Mouse (Mus musculus): Measurements from ENCODE around the gene Slc2a6. TPM values are rescaled to one million over a fixed set of nuclear protein-coding genes. Genes with fewer than 3 reads are reported as not detected.

Slc2a6 gene
- total and polyA plus RNA-seq, 3 experiments, result 2.6 to 3.2 TPM; not detected in 1

DNA sequence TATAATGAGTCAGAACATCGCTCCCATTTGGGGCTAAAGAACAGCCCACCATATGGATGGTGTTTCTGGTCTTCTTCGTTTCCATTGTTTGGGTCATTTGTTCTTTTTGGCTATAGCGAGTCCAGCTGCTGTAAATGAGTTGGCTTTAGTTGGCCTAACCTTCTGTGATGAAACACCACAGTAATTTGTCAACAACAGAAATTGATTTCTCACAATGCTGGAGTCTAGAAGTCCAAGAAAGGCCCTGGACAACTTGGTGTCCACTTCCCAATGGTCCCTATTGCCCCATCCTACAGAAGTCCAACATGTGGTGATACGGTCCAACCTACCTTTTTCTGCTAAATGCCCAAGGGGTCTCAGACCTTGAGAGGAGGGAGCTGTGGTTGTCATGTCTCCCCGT lies 43.2 kb downstream of the Slc2a6 start:
- TF ChIP-seq TBP (IDR thresholded peaks at IDR 0.05; ENCODE audit: low read depth, low read length) (no peak), MAFK (IDR thresholded peaks at IDR 0.05; ENCODE audit: borderline replicate concordance, low read depth, low read length) (no peak), EP300 (IDR thresholded peaks at IDR 0.05; ENCODE audit: low read depth in 1 of 2, low read length in 2 of 2) (no peak), NELFE (IDR thresholded peaks at IDR 0.05; ENCODE audit: low read depth, low read length) (no peak), BHLHE40 (IDR thresholded peaks at IDR 0.05; ENCODE audit: borderline replicate concordance, low read depth, low read length) (no peak), GATA1 (IDR thresholded peaks at IDR 0.05; ENCODE audit: low read depth, low read length) (no peak), E2F4 (IDR thresholded peaks at IDR 0.05; ENCODE audit: borderline replicate concordance, low read depth, low read length) (no peak), USF2 (IDR thresholded peaks at IDR 0.05; ENCODE audit: borderline replicate concordance in 1 of 2, insufficient read depth in 1 of 2, low read depth in 1 of 2, low read length in 2 of 2) (no peak), NRF1 (IDR thresholded peaks at IDR 0.05; ENCODE audit: insufficient read depth, low read depth, low read length, poor library complexity, severe bottlenecking) (no peak), UBTF (IDR thresholded peaks at IDR 0.05; ENCODE audit: borderline replicate concordance, insufficient read depth, low read depth, low read length) (no peak), ZMIZ1 (IDR thresholded peaks at IDR 0.05; ENCODE audit: low read depth, low read length) (no peak), CHD2 (IDR thresholded peaks at IDR 0.05; ENCODE audit: low read length) (no peak), SMC3 (IDR thresholded peaks at IDR 0.05; ENCODE audit: low read depth, low read length) (no peak), MAX (IDR thresholded peaks at IDR 0.05; ENCODE audit: low read length) (no peak), CHD1 (IDR thresholded peaks at IDR 0.05; ENCODE audit: low read depth, low read length) (no peak), POLR2A (IDR thresholded peaks at IDR 0.05; ENCODE audit: control insufficient read depth in 1 of 2, insufficient read depth in 1 of 2, low read depth in 1 of 2, low read length in 2 of 2, poor library complexity in 1 of 2) (no peak), ELF1 (IDR thresholded peaks at IDR 0.05; ENCODE audit: low read depth, low read length) (no peak), POLR2AphosphoS2 (IDR thresholded peaks at IDR 0.05; ENCODE audit: low read length) (no peak)
- Histone ChIP-seq H3K9ac (ENCODE audit: control insufficient read depth, low read depth, low read length, poor library complexity, severe bottlenecking) (no peak overlapping the region), H3K79me2 (ENCODE audit: control insufficient read depth, insufficient read depth, low read length, poor library complexity) (no peaks in the 10 kb centered on the region), H3K9me3 (replicated peaks; ENCODE audit: insufficient read depth, low read length) (no peaks in the 10 kb centered on the region), H3K27ac (ENCODE audit: control insufficient read depth, low read depth, low read length) (no peak overlapping the region), H3K4me1 (ENCODE audit: control insufficient read depth in 1 of 2, insufficient read depth in 2 of 2, low read length in 2 of 2) (peaks cover 0 to 3% of the 10 kb centered on the region in 2 experiments; a peak in 1 of 4 replicates), H3K4me3 (ENCODE audit: control insufficient read depth in 1 of 2, insufficient read depth in 1 of 2, low read depth in 2 of 2, low read length in 2 of 2) (no peak overlapping the region), H3K27me3 (ENCODE audit: control insufficient read depth in 1 of 2, insufficient read depth in 2 of 2, low read length in 2 of 2) (no peaks in the 10 kb centered on the region; a peak in 1 of 4 replicates), H3K36me3 (ENCODE audit: control insufficient read depth in 1 of 2, insufficient read depth in 2 of 2, low read length in 2 of 2) (no peaks in the 10 kb centered on the region)
- DNase-seq (ENCODE audit: low read depth, low spot score), result no peak

DNA sequence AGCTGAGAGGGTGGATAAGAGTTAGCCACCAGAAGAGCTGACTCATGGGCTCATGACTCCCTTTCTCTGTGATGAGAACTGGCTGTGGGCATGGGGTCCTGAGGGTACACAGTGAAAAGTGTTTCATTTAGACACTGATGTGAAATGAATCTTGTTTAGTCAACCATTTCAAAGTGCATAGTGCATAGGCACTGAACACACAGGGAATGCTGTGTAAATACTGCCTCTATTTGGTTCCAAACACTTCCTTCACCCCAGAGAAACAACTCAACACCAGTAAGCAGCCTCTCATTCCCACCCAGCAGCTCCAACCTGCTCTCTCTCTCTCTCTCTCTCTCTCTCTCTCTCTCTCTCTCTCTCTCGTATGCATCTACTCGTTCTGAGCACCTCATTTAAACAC lies 43.6 kb downstream of the Slc2a6 start:
- Histone ChIP-seq H3K9ac (ENCODE audit: control insufficient read depth, low read depth, low read length, poor library complexity, severe bottlenecking) (no peak overlapping the region), H3K4me3 (ENCODE audit: control insufficient read depth in 1 of 2, insufficient read depth in 1 of 2, low read depth in 2 of 2, low read length in 2 of 2) (no peak overlapping the region), H3K9me3 (replicated peaks; ENCODE audit: insufficient read depth, low read length) (no peaks in the 10 kb centered on the region), H3K79me2 (ENCODE audit: control insufficient read depth, insufficient read depth, low read length, poor library complexity) (no peaks in the 10 kb centered on the region), H3K36me3 (ENCODE audit: control insufficient read depth in 1 of 2, insufficient read depth in 2 of 2, low read length in 2 of 2) (no peaks in the 10 kb centered on the region), H3K27me3 (ENCODE audit: control insufficient read depth in 1 of 2, insufficient read depth in 2 of 2, low read length in 2 of 2) (no peaks in the 10 kb centered on the region; a peak in 1 of 4 replicates), H3K27ac (ENCODE audit: control insufficient read depth, low read depth, low read length) (no peak overlapping the region), H3K4me1 (ENCODE audit: control insufficient read depth in 1 of 2, insufficient read depth in 2 of 2, low read length in 2 of 2) (peaks cover 0 to 3% of the 10 kb centered on the region in 2 experiments; a peak in 1 of 4 replicates)
- TF ChIP-seq MAZ (IDR thresholded peaks at IDR 0.05; ENCODE audit: low read depth, low read length), result no peak
- no peak for TF ChIP-seq NRF1 (IDR thresholded peaks at IDR 0.05; ENCODE audit: insufficient read depth, low read depth, low read length, poor library complexity, severe bottlenecking)
- TF ChIP-seq ETS1 (IDR thresholded peaks at IDR 0.05; ENCODE audit: low read depth, low read length), result no peak
- TF ChIP-seq EP300 (IDR thresholded peaks at IDR 0.05; ENCODE audit: low read depth in 1 of 2, low read length in 2 of 2), result no peak
- no peak for TF ChIP-seq USF1 (IDR thresholded peaks at IDR 0.05; ENCODE audit: low read depth, low read length)
- TF ChIP-seq MYC (IDR thresholded peaks at IDR 0.05; ENCODE audit: low read depth, low read length), result no peak
- no peak for TF ChIP-seq TBP (IDR thresholded peaks at IDR 0.05; ENCODE audit: low read depth, low read length)
- TF ChIP-seq SMC3 (IDR thresholded peaks at IDR 0.05; ENCODE audit: low read depth, low read length), result no peak
- no peak for TF ChIP-seq POLR2AphosphoS5 (IDR thresholded peaks at IDR 0.05; ENCODE audit: borderline replicate concordance, low read depth, low read length)
- no peak for TF ChIP-seq POLR2AphosphoS2 (IDR thresholded peaks at IDR 0.05; ENCODE audit: low read length)
- no peak for DNase-seq (ENCODE audit: low read depth, low spot score)
